Mouse (Mus musculus): ENCODE data around the gene Ehd4.

DNA sequence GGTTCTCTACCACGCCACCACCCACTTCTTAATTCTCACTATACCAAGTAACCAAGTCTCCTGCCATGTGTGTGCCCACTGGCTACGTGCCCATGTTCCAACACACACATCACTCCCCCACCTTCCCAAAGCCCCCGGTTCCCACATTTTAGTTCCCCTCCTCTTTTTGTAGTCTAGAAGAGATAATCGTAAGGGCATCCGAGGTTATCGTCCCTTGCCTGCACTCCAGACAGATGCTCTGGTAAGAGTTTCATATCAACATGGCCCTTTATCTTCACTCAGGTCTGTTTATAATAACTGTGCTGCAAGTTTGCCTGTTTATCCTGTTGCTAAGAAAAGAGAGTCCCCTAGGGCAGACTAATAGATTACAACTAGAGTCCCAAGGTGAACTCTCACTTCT is 37.1 kb downstream of the Ehd4 start:
- TF ChIP-seq CTCF (IDR thresholded peaks at IDR 0.05; ENCODE audit: low read depth) (no peak), EP300 (IDR thresholded peaks at IDR 0.05; ENCODE audit: low read depth) (no peak)

Measured in heart, postnatal 0 days (tissue).